Mouse (Mus musculus) Patski (cell line): ENCODE measurements around the gene Hnrnpf. TPM values are rescaled to one million over a fixed set of nuclear protein-coding genes. Genes with fewer than 3 reads are reported as not detected.

Experiments
- ATAC-seq: fragments of 100-300 bp; one replicate; pipeline ENCODE4 v1.8.0; 2021
- CTCF ChIA-PET: fragments of 350-600 bp; sonication (Branson Sonifier 250); formaldehyde crosslinking; loops from one replicate; lab custom pipeline; 2022; ENCODE audit warnings: inconsistent platforms; lab: Charles Lee
- POLR2A ChIA-PET: fragments of 350-600 bp; sonication (Branson Sonifier 250); formaldehyde crosslinking; loops from one replicate; lab custom pipeline; 2022; ENCODE audit warnings: antibody characterized with exemption, inconsistent platforms; lab: Charles Lee
- DNase-seq: peaks from one replicate; pipeline ENCODE4 v3.0.0-alpha.2; 2011; ENCODE audit warnings: low read depth, low spot score
- H3K27me3 ChIP-seq: fragments of 371-371 bp; one replicate; pipeline ENCODE4 v1.5.1; 2021
- CTCF ChIP-seq: fragments of 100-300 bp; IDR thresholded peaks from one replicate; pipeline ENCODE4 v1.5.1; 2021
- in situ Hi-C: fragments of 300-500 bp; cut with MboI; formaldehyde crosslinking; loops from 3 replicates; pipeline ENCODE4 v1.11.1; 2018; ENCODE audit warnings: low pct_unique_long_range_greater_than_20kb, mixed read lengths
- polyA plus RNA-seq: library from polyadenylated mRNA; unstranded; gene quantifications from one replicate; pipeline ENCODE4 v1.2.3, GENCODE M21; 2021

Hnrnpf gene
- polyA plus RNA-seq, 1 experiment from 2014 or later: 521 TPM

GRCm38 (mm10) chr6:117890257-117890656, 9.9 kb upstream of the Hnrnpf start:
- DNase-seq (no peak), ATAC-seq (no peak)
- in situ Hi-C loops: no loop called here
- H3K27me3 ChIP-seq: no peaks in the 10 kb centered on the region
- TF ChIP-seq CTCF: no peak
- CTCF ChIA-PET: interaction anchor here (0.9 to 1.6 kb wide), 2 partner anchors 10 to 15 kb away, joined by 3 to 5 read pairs; partner anchors contain the start of gene Hnrnpf
- POLR2A ChIA-PET: no interaction called here

- ATAC-seq (no peak), DNase-seq (no peak)
- in situ Hi-C loops: no loop called here
- ChIA-PET POLR2A (interaction anchor here (0.6 kb wide), 1 partner anchor 22 kb away, joined by 3 read pairs; no protein-coding TSS in a partner anchor), CTCF (interaction anchor here (1.3 to 1.6 kb wide), 2 partner anchors 9 to 12 kb away, joined by 3 to 5 read pairs; partner anchors contain the start of gene Hnrnpf)
- no peaks in the 10 kb centered on the region for H3K27me3 ChIP-seq
- no peak for TF ChIP-seq CTCF
Measured at GRCm38 (mm10) chr6:117891369-117892160, 8.6 kb upstream of the Hnrnpf start.

GRCm38 (mm10) chr6:117892386-117892785, 7.7 kb upstream of the Hnrnpf start:
- POLR2A ChIA-PET: interaction anchor here (0.5 kb wide), 1 partner anchor 238 kb away, joined by 4 read pairs; no protein-coding TSS in a partner anchor

GRCm38 (mm10) chr6:117893435-117893834, 6.7 kb upstream of the Hnrnpf start:
- in situ Hi-C loops: no loop called here
- H3K27me3 ChIP-seq: no peaks in the 10 kb centered on the region
- TF ChIP-seq CTCF: no peak
- DNase-seq (no peak), ATAC-seq (no peak)
- ChIA-PET POLR2A (no interaction called here), CTCF (interaction anchor here (1.2 to 1.4 kb wide), 3 partner anchors 11 to 17 kb away, joined by 3 to 4 read pairs (median 3); no protein-coding TSS in a partner anchor)

More at GRCm38 (mm10) chr6:117892386-117892785, 7.7 kb upstream of the Hnrnpf start:
- CTCF ChIA-PET: interaction anchor here (1.3 to 1.4 kb wide), 2 partner anchors 12 to 13 kb away, joined by 3 read pairs; no protein-coding TSS in a partner anchor
- in situ Hi-C loops: no loop called here
- H3K27me3 ChIP-seq: no peaks in the 10 kb centered on the region
- DNase-seq (no peak), ATAC-seq (no peak)
- TF ChIP-seq CTCF: no peak

GRCm38 (mm10) chr6:117897800-117898199, 2.3 kb upstream of the Hnrnpf start:
- in situ Hi-C loops: no loop called here
- ATAC-seq: no peak
- H3K27me3 ChIP-seq: no peaks in the 10 kb centered on the region
- ChIA-PET CTCF (no interaction called here), POLR2A (no interaction called here)
- TF ChIP-seq CTCF: no peak
- DNase-seq: no peak

GRCm38 (mm10) chr6:117901510-117902402, 1.6 kb downstream of the Hnrnpf start:
- no peak for TF ChIP-seq CTCF
- ATAC-seq (no peak), DNase-seq (no peak)
- in situ Hi-C loops: no loop called here
- no peaks in the 10 kb centered on the region for H3K27me3 ChIP-seq
- POLR2A ChIA-PET: no interaction called here
- CTCF ChIA-PET: interaction anchor here (1.3 kb wide), 1 partner anchor 14 kb away, joined by 3 read pairs; no protein-coding TSS in a partner anchor

GRCm38 (mm10) chr6:117902556-117902955, 2.4 kb downstream of the Hnrnpf start:
- ATAC-seq (no peak), DNase-seq (no peak)
- ChIA-PET CTCF (no interaction called here), POLR2A (interaction anchor here (0.7 kb wide), 1 partner anchor 23 kb away, joined by 3 read pairs; no protein-coding TSS in a partner anchor)
- in situ Hi-C loops: no loop called here
- TF ChIP-seq CTCF: no peak
- no peaks in the 10 kb centered on the region for H3K27me3 ChIP-seq

- ATAC-seq (no peak), DNase-seq (no peak)
- CTCF ChIA-PET: interaction anchor here (0.8 to 3.9 kb wide), 2 partner anchors 11 to 17 kb away, joined by 3 to 14 read pairs; no protein-coding TSS in a partner anchor
- in situ Hi-C loops: no loop called here
- H3K27me3 ChIP-seq: no peaks in the 10 kb centered on the region
- POLR2A ChIA-PET: no interaction called here
- no peak for TF ChIP-seq CTCF
Measured at GRCm38 (mm10) chr6:117903836-117904235, 3.7 kb downstream of the Hnrnpf start.

GRCm38 (mm10) chr6:117905260-117905930, 5.3 kb downstream of the Hnrnpf start:
- TF ChIP-seq CTCF: no peak
- no peak for ATAC-seq
- in situ Hi-C loops: no loop called here
- no peak for DNase-seq
- CTCF ChIA-PET: interaction anchor here (0.7 to 3.9 kb wide), 4 partner anchors 10 to 16 kb away, joined by 3 to 14 read pairs (median 4); no protein-coding TSS in a partner anchor
- POLR2A ChIA-PET: interaction anchor here (1.4 kb wide), 1 partner anchor 13 kb away, joined by 7 read pairs; no protein-coding TSS in a partner anchor
- no peaks in the 10 kb centered on the region for H3K27me3 ChIP-seq
